Mouse (Mus musculus) brown adipose tissue, adult 24 weeks (tissue): ENCODE results near the gene Gstt4. TPM values are rescaled to one million over a fixed set of nuclear protein-coding genes. Genes with fewer than 3 reads are reported as not detected.
A peak's percentile ranks its signal among the peaks of the same experiment; 100 is the strongest.
"Not testable (repeated sequence)": the region's sequence is repeated elsewhere in the genome, so short reads cannot be mapped to it uniquely, and the experiment has no call there.

Experiments
- H3K27ac ChIP-seq: fragments of 200-500 bp; replicated peaks from 2 replicates; pipeline ENCODE4 v1.5.1; 2012; ENCODE audit warnings: low read depth, mild to moderate bottlenecking, low read length
- H3K4me1 ChIP-seq: fragments of 200-500 bp; 2 replicates; pipeline ENCODE4 v1.6.1; 2012; ENCODE audit warnings: low read length, mixed read lengths; ENCODE audit not compliant: control insufficient read depth, insufficient read depth, insufficient read length
- H3K4me3 ChIP-seq: fragments of 200-500 bp; 2 replicates; pipeline ENCODE4 v1.5.1; 2012; ENCODE audit warnings: low read depth, mild to moderate bottlenecking, low read length, moderate library complexity; ENCODE audit not compliant: insufficient read depth
- polyA plus RNA-seq: library from polyadenylated mRNA; stranded (reverse); fragments of >200 nt; gene quantifications from 2 replicates; pipeline ENCODE4 v1.2.4, GENCODE M21; 2012; ENCODE audit not compliant: missing spikeins, insufficient read depth, insufficient read length

The Gstt4 gene
- polyA plus RNA-seq, 1 experiment: not detected

- Histone ChIP-seq H3K4me3 (no peak overlapping the region), H3K4me1 (no peaks in the 10 kb centered on the region), H3K27ac (no peak overlapping the region)
Observed at GRCm38 (mm10) chr10:75785442-75785841, 36.9 kb downstream of the Gstt4 start.

DNA sequence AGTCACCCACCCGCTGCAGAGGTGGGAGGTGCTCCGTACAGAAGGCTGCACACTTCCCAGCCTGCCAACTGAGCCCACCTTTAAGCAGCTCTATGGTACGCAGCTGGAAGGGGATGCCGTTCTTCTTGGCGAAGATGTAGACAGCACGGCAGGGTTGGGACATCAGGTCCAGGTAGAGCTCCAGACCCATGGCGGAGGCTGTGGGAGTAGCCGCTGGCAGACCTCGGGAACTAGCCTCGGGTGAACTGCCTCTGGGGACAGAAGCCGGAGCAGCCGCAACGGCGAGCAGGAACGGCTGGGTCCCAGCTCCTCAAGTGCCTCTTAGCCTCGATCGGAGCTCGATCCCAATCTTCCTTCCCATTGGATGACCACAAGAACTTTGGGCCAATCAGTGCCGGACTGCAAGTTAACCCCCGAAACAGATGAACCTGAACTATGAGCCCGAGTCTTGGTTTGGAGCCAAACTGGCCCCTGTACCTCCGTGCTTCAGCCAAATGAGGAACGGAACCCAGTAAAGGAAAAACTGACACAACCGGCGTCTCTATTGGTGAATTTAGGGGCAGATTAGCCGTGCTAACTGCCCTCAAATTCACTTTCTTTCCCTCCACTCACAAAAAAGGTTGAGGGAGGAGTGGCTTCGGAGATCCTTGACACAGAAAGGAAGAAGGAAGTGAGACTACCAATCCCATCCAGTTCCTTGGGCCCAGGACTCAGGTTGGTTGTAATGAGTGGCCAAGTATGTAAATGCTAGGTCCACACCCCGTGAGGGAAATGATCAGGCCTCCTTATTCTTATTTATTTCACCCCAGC lies 41.4 kb downstream of the Gstt4 start, which contains the start of the genes Gm20441 and Gstt3:
Gene Gm20441 (minus strand): TSS at position 186 of the 810 bp plus-strand sequence.
Gene Gstt3 (minus strand): TSS at position 646 of the 810 bp plus-strand sequence.
- Histone ChIP-seq H3K4me3 (peak within 1 kb of the TSS; percentile 62), H3K27ac (peak within 1 kb of the TSS; percentile 72), H3K4me1 (peaks cover 5% of the 10 kb centered on the region; the same call in 1 of the 2 replicates)

DNA sequence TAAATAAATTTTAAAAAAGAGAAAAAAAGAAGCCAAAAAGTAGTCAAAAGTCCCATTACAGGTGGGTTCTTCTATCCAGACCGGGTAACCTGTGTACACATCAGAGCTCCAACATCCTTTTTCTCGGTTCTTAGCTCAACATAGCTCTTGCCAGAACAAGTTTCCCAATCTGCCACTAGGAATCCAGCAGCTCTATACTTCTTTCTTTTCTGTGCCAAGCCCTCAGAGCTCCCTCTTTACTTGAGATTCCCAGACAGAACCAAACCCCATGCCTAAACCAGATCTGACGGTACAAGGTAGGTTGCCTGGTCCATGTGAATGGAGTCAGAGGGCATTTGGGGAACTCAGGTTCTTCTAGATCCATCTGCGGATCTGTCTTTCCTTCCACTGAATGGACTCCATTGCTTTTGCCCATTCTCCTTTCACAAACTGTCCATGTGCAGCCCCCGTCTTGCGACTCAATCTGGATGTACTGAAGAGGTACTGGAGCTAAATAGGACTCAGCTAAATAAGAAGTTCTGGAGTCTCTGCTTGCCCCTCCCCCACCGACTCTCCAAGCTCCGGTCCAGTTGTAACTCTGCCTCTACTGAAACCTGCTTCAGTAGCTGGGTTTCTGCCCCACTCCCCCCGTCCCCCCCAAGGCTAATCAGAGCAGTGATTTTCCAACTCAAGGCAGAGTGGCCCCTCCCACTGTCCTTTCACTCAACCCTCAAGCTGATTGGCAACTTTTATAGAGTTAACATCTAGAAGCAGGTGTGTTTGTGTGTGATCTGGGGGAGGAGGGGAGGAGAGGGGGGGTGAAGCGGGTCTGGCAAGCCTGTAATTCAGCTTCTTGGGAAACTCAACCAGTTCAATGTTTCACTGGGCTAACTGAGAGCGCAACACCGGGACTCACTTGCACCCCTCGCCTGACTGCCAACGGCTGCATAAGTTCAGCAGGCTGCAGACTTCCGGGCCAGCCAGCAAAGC lies 42.9 kb downstream of the Gstt4 start:
- Histone ChIP-seq H3K4me3 (peak overlapping the region; percentile 62; the same call in 1 of the 2 replicates), H3K27ac (no peak overlapping the region), H3K4me1 (peaks cover 5% of the 10 kb centered on the region; the same call in 1 of the 2 replicates)

GRCm38 (mm10) chr10:75777885-75778284 lies 44.5 kb downstream of the Gstt4 start:
- H3K4me3 ChIP-seq: no peak overlapping the region
- H3K27ac ChIP-seq: no peak overlapping the region
- peaks cover 5% of the 10 kb centered on the region; the same call in 1 of the 2 replicates for H3K4me1 ChIP-seq

- Histone ChIP-seq H3K4me1 (peaks cover 5% of the 10 kb centered on the region; the same call in 1 of the 2 replicates), H3K27ac (no peak overlapping the region), H3K4me3 (no peak overlapping the region)
Observed at GRCm38 (mm10) chr10:75776562-75776961, 45.8 kb downstream of the Gstt4 start.

DNA sequence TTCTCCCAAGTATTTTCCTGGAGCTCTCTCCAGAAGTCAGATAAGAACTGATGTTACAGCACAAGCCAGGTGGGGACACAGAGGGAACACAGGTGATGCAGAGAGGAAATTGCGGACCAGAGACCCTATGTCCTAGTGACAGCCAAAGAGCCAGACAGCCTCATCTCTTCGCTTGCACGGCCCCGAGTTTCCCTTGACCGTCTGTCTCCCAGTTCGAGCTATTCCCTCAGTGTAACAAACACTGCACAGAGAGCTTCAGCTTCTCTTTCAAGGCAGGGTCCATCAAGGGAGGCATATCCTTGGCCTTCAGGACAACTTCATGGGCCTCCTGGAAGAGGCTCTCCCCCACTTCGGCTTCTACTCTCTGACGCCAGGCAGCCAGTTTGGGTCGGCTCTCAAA lies 47.8 kb downstream of the Gstt4 start:
- Histone ChIP-seq H3K27ac (no peak overlapping the region), H3K4me3 (no peak overlapping the region), H3K4me1 (peaks cover 1% of the 10 kb centered on the region; the same call in 1 of the 2 replicates)

DNA sequence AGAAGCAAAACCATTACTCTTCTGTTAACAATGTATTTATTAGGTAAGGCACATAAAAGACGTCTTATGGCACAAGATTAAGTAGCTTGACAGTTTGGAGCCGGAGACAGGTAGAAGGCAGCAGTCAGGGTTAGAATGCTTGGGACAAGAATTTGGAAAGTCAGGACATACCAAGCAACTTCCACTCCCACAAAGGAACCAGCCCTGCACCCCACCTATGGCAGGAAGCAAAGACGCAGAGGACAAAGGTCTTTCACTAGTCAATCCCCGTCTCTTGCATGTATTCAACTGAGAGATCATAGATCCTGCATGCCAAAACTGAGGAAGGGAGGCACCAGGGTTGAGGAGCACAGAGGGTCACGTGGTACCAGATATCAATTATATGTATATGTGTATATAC lies 48.2 kb downstream of the Gstt4 start:
- Histone ChIP-seq H3K4me3 (no peak overlapping the region), H3K4me1 (no peaks in the 10 kb centered on the region; the same call in 1 of the 2 replicates), H3K27ac (no peak overlapping the region)

DNA sequence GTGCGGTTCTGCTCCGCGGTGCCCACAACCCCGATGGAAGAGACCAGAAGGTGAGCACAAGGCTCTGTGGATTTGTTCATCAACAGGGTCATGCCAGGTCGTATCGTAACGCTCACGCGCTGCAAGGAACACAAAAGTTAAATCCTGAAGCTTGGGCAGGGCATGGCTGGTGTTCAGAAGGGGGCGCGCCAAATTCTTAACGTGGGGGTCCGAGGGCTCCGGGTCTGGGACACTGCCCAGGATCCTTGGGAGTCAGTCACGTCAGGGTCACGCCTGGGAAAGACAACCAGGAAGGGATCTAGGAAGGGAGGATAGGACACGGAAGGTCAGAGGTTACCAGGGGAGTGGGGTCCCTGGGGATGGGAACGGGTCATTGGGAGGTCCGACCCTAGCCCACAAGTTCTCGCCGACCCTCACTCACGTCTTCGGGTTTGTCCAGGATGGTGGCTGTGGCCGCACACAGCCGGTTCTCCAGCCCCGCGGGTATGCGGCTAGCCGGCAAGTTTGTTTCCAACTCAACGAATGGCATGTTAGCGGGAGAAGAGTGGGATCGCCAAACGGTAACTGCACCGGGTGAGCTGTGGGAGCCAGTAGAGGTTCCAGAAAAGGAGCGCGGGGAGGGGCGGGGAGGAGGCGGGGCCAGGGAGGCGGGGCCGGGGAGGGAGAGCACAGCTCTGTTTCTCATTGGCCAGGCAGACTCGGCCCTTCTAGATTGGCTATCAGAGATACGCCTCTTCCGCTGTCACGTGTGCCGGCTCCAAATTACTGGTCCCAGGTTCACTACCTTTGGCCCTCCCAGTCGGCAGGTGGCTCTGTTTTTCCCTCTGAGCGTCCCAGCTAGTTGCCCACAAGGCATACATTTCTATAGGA lies 49.3 kb downstream of the Gstt4 start, which contains the start of gene Ddt:
Gene Ddt (minus strand): TSS at position 620 of the 870 bp plus-strand sequence.
- peak within 1 kb of the TSS; percentile 90 for H3K4me3 ChIP-seq
- no peaks in the 10 kb centered on the region; the same call in 1 of the 2 replicates for H3K4me1 ChIP-seq
- H3K27ac ChIP-seq: peak within 1 kb of the TSS; percentile 79

- not testable (repeated sequence) for H3K4me1 ChIP-seq, H3K27ac ChIP-seq, H3K4me3 ChIP-seq
Observed at GRCm38 (mm10) chr10:75767756-75768155, 54.6 kb downstream of the Gstt4 start.

DNA sequence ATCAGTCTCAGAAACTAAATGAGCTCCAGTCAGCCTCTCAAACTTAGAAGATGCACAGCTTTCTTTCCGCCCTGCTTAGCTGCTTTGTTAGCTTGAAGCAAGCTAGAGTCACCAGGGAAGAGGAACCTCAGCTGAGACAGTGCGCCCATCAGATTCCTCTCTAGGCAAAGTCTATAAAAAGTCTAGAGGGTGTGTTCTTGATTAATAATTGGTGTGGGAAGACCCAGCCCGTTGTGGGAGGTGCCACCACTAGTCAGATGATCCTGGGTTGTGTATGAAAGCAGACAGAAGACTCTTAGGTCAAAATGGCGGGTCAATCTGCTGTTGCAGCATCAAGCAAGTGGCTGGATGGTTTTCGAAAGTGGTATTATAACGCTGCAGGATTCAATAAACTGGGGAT lies 55.5 kb downstream of the Gstt4 start:
- no peak overlapping the region for H3K4me3 ChIP-seq
- no peak overlapping the region for H3K27ac ChIP-seq
- peaks cover 2% of the 10 kb centered on the region; the same call in 1 of the 2 replicates for H3K4me1 ChIP-seq

Other genes with a start within 250 kb of the Gstt4 start
- gene Ggt5, start 233.2 kb downstream of the Gstt4 start, polyA plus RNA-seq: 3.1 and 4.3 TPM in 2 replicates
- gene Susd2, start 178.5 kb downstream of the Gstt4 start, polyA plus RNA-seq: 0.63 TPM in 1 of 2 replicates, not detected in the other
- gene Cabin1, start 58.2 kb downstream of the Gstt4 start, polyA plus RNA-seq: 5.8 and 8.5 TPM in 2 replicates
- gene Ddt, start 49.1 kb downstream of the Gstt4 start, polyA plus RNA-seq: 324 and 423 TPM in 2 replicates
- not detected in 2 replicates for gene Gm20441, start 41.6 kb downstream of the Gstt4 start, polyA plus RNA-seq
- 3.0 and 3.6 TPM in 2 replicates for gene Gstt3, start 41.1 kb downstream of the Gstt4 start, polyA plus RNA-seq
- 50.1 and 65.2 TPM in 2 replicates for gene Gstt1, start 24.0 kb downstream of the Gstt4 start, polyA plus RNA-seq
- gene Gstt2, start 14.9 kb upstream of the Gstt4 start, polyA plus RNA-seq: 34.7 and 41.7 TPM in 2 replicates
- 129 and 141 TPM in 2 replicates for gene Mif, start 37.7 kb upstream of the Gstt4 start, polyA plus RNA-seq
- gene Derl3, start 70.9 kb upstream of the Gstt4 start, polyA plus RNA-seq: not detected in 2 replicates
- gene Smarcb1, start 99.1 kb upstream of the Gstt4 start, polyA plus RNA-seq: 27.2 and 35.3 TPM in 2 replicates
- 3,122 and 3,143 TPM in 2 replicates for gene Chchd10, start 110.6 kb upstream of the Gstt4 start, polyA plus RNA-seq
- 4.1 and 7.6 TPM in 2 replicates for gene Mmp11, start 114.0 kb upstream of the Gstt4 start, polyA plus RNA-seq
- not detected in 2 replicates for gene Gm867, start 118.1 kb upstream of the Gstt4 start, polyA plus RNA-seq
- gene Vpreb3, start 120.5 kb upstream of the Gstt4 start, polyA plus RNA-seq: not detected in 2 replicates
- gene Gm5134, start 132.0 kb upstream of the Gstt4 start, polyA plus RNA-seq: not detected in 2 replicates
- gene Zfp280b, start 210.1 kb upstream of the Gstt4 start, polyA plus RNA-seq: 1.6 and 1.9 TPM in 2 replicates